Mouse (Mus musculus) gastrocnemius, postnatal 14 days (tissue): ENCODE measurements at regions not wholly inside any gene's neighbourhood (a gene's known extent, or its start where the extent isn't known, plus 50 kb on each side); places are given as distances from the start of the nearest gene placed in this dataset.

Source experiments
- DNase-seq: peaks from one replicate; pipeline ENCODE4 v3.0.0; 2021; ENCODE audit warnings: mixed read lengths
- intact Hi-C: fragments of 180-260 bp; cut with DNase I; formaldehyde crosslinking; loops from one replicate; pipeline ENCODE4 v1.15.1; 2025; ENCODE audit warnings: low total_unique reads

DNA sequence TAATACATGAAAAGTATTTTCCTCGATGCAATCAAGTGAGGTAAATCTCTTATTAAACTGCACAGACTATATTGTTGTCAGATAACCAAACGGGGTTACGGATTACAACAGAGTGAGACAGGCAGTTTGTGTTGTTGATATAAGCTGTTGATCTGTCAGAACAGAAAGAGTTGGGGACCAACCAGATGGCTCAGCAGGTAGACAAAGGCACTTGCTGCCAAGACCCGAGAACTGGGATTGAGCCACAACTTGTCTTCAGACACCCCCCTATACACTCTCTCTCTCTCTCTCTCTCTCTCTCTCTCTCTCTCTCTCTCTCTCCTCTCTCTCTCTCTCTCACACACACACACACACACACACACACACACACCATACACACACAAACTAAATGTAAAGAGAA is 172.7 kb upstream of the Rnf219 start:
- intact Hi-C loops = no loop called here
- DNase-seq = no peak

DNA sequence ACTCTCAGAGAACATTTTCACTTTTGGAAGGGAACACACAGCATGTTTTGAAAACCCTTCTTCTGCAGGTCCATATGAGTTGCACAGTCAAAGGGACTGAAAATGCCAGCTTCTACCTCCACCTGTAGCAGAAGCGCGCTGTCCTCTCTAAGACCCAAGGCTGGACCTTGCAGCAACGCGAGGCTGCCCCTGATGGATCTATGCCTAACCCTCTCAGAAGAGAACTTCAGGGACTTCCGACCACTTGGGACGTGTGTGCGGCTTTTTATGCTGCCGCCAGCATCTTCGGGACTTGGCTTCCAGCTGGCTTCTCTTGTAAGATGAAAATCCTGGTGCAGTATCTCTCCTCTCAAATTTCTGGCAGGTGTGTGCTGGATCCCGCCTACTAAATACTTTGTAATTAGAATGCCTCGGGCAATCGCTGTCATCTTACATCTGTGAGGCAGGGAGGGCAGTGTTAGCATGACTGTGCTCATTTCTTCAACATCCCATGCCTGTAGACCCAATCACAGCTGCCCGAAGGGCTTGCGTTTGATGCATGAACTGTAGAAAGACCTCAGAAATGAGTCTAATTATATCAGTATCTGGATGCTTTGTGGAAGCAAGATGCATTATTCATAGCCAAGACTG is 171.8 kb upstream of the Rnf219 start:
- intact Hi-C loops = no loop called here

GRCm38 (mm10) chr14:104692616-104693015 is 170.2 kb upstream of the Rnf219 start:
- DNase-seq = no peak
- intact Hi-C loops = no loop called here

More for the DNA sequence above, 171.8 kb upstream of the Rnf219 start:
- no peak for DNase-seq

DNA sequence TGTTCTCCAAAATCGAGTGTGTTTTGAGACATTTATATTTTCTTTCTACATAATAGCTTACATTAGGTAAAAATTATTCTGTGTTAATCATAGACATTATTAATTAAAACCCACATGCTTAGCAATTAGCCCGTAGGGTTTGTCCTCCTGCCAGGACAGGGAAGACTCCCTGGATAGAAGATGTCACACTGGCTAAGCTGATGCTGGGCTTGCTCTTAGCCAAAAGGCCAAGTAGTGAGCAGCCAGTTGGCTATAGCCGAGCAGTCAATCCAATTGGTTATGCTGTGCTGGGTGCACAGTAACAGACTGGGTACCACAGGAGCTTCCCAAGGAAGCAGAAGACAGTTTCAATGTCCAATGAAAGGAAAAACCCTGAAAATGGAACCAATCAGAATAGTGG is 166.0 kb upstream of the Rnf219 start:
- no peak for DNase-seq
- intact Hi-C loops = no loop called here

- no peak for DNase-seq
- intact Hi-C loops = no loop called here
These were observed 154.4 kb upstream of the Rnf219 start for GRCm38 (mm10) chr14:104676810-104677209.

DNA sequence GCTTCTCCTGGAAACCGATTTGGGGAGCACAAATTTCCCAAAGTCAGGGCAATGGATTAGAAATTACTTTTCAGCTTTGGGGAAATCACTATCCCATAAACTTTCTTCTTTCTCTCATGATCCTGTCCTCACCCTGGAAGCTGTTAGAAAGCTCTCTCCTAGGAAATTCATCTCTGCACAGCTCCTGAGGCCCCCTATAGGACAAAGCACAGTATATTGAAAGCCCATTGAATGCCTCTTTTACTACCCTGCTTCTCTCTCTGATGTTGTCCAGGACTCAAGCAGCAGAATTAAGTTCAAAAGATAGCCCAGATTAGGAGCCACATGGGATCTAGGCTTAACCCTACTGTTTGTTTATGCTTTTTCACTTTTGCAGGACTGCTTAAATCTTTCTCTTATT is 139.3 kb upstream of the Rnf219 start:
- no peak for DNase-seq
- intact Hi-C loops = no loop called here

- intact Hi-C loops = no loop called here
- no peak for DNase-seq
These were observed 136.3 kb upstream of the Rnf219 start for GRCm38 (mm10) chr14:104658751-104659150.

GRCm38 (mm10) chr14:104649980-104650379 is 127.5 kb upstream of the Rnf219 start:
- intact Hi-C loops = no loop called here
- no peak for DNase-seq

- intact Hi-C loops = no loop called here
- DNase-seq = no peak
These were observed 122.2 kb upstream of the Rnf219 start for GRCm38 (mm10) chr14:104644626-104645025.

DNA sequence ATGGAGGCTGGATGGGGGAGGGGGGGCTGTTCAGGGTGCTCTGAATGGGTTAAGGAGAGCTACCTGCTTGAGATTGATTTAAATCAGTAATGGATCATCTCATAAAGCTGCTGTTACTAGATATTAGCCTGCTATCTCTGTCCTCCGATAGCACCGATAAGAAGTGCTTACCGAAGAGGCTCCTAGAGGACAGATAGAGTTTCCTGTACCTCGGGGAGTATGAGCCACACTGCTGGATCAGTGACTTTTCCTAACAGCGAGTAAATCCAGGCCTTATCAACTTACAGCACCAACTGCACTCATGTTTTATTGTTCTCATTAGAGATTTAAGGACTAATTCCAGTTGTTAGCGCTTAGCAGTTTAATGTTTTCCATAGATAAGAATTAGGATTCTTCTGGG is 120.3 kb upstream of the Rnf219 start:
- intact Hi-C loops = no loop called here
- DNase-seq = no peak

GRCm38 (mm10) chr14:104639300-104639699 is 116.9 kb upstream of the Rnf219 start:
- intact Hi-C loops = no loop called here
- DNase-seq = no peak

- no peak for DNase-seq
- intact Hi-C loops = no loop called here
These were observed 89.0 kb upstream of the Rnf219 start for GRCm38 (mm10) chr14:104611467-104611866.

GRCm38 (mm10) chr14:104610378-104610777 is 87.9 kb upstream of the Rnf219 start:
- intact Hi-C loops = no loop called here
- DNase-seq = peak; percentile 58

- intact Hi-C loops = no loop called here
- DNase-seq = no peak
These were observed 72.4 kb upstream of the Rnf219 start for GRCm38 (mm10) chr14:104594851-104595250.
